Mouse (Mus musculus) CH12F3 (cell line): ENCODE measurements around the gene Pkn3.
"Not testable (repeated sequence)": the region's sequence is repeated elsewhere in the genome, so short reads cannot be mapped to it uniquely, and the experiment has no call there.

ENCODE experiments used
- in situ Hi-C: fragments of 300-500 bp; cut with MboI; formaldehyde crosslinking; loops from 2 replicates; pipeline ENCODE4 v1.14.3; 2020; ENCODE audit warnings: low sequenced_read_pairs

Pkn3 gene

DNA sequence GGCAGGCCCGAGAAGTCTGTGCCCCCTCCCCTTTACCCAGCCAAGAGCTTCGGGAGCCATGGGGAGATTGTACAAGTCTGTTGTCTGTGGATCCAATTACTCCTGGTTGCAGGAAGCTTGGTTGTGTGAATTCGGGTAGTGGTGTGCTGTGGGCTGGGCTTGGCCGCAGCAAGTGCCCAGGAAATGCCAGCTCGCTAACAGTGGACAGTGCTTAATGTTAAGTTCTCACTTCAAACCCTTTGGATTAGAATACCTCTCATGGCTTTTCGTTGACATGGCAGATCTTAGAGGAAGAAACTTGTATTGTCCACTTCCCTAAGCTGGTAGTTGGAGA, 56.9 kb downstream of the Pkn3 start:
- in situ Hi-C loops = no loop called here

DNA sequence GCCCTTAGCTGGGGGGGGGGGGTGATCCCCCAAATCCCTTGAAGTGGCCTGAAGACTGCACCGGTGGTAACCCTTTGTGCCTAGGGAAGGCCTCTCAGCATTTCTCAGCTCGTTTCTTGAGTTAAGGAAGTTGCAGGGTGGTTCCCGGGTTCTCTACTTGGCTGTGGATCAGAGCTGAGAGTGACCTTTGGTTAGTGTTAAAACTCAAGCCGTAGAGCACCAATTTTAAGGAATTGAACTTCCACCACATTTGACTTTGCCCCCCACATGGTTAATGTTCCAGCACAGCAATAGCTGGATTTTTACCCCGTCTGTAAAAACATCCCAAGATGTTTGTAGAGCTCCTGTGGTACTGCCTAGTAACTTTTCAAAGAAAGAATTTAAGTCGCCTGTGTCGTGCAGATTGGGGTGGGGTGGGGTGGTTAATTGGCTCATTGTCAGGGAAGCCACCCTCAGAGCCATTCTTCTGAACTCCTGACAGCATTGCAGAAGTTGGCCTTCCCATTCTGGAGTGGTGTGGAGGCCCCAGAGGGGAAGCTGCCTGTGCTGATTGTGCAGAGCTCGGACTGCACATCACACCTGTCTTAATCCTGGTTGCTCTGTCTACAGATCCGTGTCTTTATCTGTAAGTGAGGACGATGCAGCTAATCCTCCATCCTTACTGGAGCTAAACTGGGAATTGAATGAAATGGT, 57.6 kb downstream of the Pkn3 start:
- in situ Hi-C loops = no loop called here

DNA sequence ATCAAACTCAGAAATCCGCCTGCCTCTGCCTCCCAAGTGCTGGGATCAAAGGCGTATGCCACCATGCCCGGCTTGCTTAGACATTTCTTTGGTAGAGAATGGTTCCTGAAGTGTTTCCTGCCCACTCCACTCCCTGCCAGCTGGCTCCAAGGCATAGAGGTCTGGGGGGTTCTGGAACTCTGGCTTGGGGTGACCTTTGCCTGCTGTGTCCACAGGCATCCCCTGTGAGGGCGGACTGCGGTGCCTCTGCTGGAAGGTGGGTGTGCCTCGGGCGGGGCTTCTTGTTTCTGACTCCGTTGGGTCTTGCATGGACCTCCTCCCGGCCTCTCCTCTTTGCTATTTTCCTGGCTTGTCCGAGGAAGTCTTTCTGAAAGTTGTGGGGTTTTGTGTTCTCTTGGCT, 59.0 kb downstream of the Pkn3 start:
- in situ Hi-C loops = no loop called here

DNA sequence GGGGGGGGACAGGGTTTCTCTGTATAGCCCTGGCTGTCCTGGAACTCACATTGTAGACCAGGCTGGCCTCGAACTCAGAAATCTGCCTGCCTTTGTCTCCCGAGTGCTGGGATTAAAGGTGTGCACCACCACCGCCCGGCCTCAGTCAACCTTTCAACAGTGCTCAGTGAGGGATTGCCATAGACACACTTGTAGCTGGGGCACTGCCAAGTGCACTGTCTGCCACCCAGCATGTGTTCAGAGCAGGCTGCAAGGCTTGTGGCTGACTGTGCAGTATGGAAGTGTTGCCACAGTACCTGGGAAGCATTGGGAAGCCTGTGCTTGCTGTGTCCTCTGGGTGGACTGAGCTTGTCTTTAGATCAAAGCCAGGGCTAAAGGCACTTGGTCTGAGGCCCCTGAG, 62.5 kb downstream of the Pkn3 start:
- in situ Hi-C loops = not testable (repeated sequence)
